Mouse (Mus musculus): ENCODE results near the gene Rpl5. TPM values are rescaled to one million over a fixed set of nuclear protein-coding genes. Genes with fewer than 3 reads are reported as not detected.

Rpl5 gene
- polyA plus RNA-seq (2017; shearing (Covaris generic)) = 26.6 TPM

GRCm38 (mm10) chr5:107900206-107901013 lies at the start of gene Rpl5:
Gene Rpl5, plus strand, starts transcription at chr5:107900502.

DNA sequence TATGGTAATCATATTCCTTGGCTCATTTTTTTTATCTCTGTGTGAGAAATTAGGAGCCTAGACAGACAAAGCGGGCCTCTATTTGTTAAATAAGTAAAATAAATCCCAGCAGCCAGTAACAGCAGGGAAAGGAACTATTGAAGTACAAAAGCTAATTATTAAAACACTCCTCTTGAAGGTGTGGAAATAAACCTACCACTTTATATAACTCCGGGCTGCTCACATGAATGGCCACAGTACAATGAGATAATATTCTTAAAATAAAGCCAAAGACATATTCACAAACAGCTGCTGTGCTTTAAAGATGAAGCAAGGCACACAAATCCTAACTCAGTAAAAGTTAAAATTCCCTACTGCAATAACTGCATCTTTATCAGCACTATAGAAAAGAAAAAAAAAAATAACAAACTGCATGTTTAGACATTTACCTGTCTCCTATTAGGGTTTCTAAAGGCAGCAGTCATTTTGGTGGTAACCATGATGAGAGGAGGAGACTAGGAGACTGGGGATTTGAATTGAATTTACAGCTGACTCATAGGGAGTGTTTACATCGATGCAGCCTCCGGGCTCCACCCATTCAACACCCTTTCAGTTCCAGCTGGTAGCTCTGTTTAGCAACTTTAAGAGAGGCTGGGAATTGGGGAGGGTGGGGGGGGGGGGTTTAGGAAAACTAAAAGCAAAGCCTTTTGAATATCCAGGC lies 25.6 kb upstream of the Rpl5 start, which contains the start of gene Evi5:
Gene Evi5 (minus strand): TSS at position 547 of the 700 bp plus-strand sequence.

Other genes starting within 250 kb of the Rpl5 start
- gene Gfi1, start 174.5 kb upstream of the Rpl5 start, polyA plus RNA-seq (2017; shearing (Covaris generic)) = 13.3 TPM
- gene Ube2d2b, start 70.4 kb upstream of the Rpl5 start, polyA plus RNA-seq (2017; shearing (Covaris generic)) = 0.45 TPM
- 1.9 TPM for gene Evi5, start 25.4 kb upstream of the Rpl5 start, polyA plus RNA-seq (2017; shearing (Covaris generic))
- 79.0 TPM for gene Fam69a, start 86.6 kb downstream of the Rpl5 start, polyA plus RNA-seq (2017; shearing (Covaris generic))
- 69.0 TPM for gene Mtf2, start 165.2 kb downstream of the Rpl5 start, polyA plus RNA-seq (2017; shearing (Covaris generic))
- 101 TPM for gene Tmed5, start 232.1 kb downstream of the Rpl5 start, polyA plus RNA-seq (2017; shearing (Covaris generic))
- 0.34 TPM for gene Ccdc18, start 232.4 kb downstream of the Rpl5 start, polyA plus RNA-seq (2017; shearing (Covaris generic))

Measured in effector memory CD4-positive, alpha-beta T cell, adult 7 months (primary cell).